Mouse (Mus musculus): ENCODE measurements around the gene Mthfd1. TPM values are rescaled to one million over a fixed set of nuclear protein-coding genes. Genes with fewer than 3 reads are reported as not detected.

Gene Mthfd1
- total and polyA plus RNA-seq, 3 experiments = 110 to 133 (median 112) TPM

GRCm38 (mm10) chr12:76278209-76278608 lies 23.1 kb downstream of the Mthfd1 start:
- TF ChIP-seq BHLHE40 (IDR thresholded peaks at IDR 0.05; ENCODE audit: low read depth, low read length) = no peak
- TF ChIP-seq MAX (IDR thresholded peaks at IDR 0.05; ENCODE audit: low read length) = no peak
- TF ChIP-seq POLR2A (IDR thresholded peaks at IDR 0.05; ENCODE audit: low read depth, low read length) = no peak
- TF ChIP-seq UBTF (IDR thresholded peaks at IDR 0.05; ENCODE audit: low read depth, low read length) = no peak
- no peak for TF ChIP-seq USF2 (conservative IDR thresholded peaks at IDR 0.05; ENCODE audit: low read depth, low read length)
- TF ChIP-seq NRF1 (IDR thresholded peaks at IDR 0.05; ENCODE audit: low read depth, low read length) = no peak
- TF ChIP-seq ETS1 (conservative IDR thresholded peaks at IDR 0.05; ENCODE audit: low read depth, low read length) = no peak
- no peak for TF ChIP-seq CHD1 (IDR thresholded peaks at IDR 0.05; ENCODE audit: low read depth, low read length)
- TF ChIP-seq ELF1 (IDR thresholded peaks at IDR 0.05; ENCODE audit: low read depth, low read length) = no peak
- no peak for TF ChIP-seq JUN (IDR thresholded peaks at IDR 0.05; ENCODE audit: insufficient read depth, low read depth, low read length)
- TF ChIP-seq POLR2AphosphoS2 (IDR thresholded peaks at IDR 0.05; ENCODE audit: low read depth, low read length) = no peak
- no peak for TF ChIP-seq MEF2A (IDR thresholded peaks at IDR 0.05; ENCODE audit: borderline replicate concordance, low read depth, low read length)
- TF ChIP-seq GABPA (IDR thresholded peaks at IDR 0.05; ENCODE audit: insufficient replicate concordance, low read depth, low read length) = no peak
- TF ChIP-seq SIN3A (IDR thresholded peaks at IDR 0.05; ENCODE audit: low read length) = no peak
- TF ChIP-seq SMC3 (IDR thresholded peaks at IDR 0.05; ENCODE audit: low read depth, low read length) = no peak
- peaks cover 61 to 100% of the 10 kb centered on the region in 2 experiments for H3K36me3 ChIP-seq (replicated peaks in 1 of 2; ENCODE audit: control insufficient read depth in 1 of 2, insufficient read depth in 1 of 2, low read length in 1 of 2)
- H3K4me2 ChIP-seq (ENCODE audit: insufficient read depth, low read depth, poor library complexity, severe bottlenecking) = no peak overlapping the region
- dilution Hi-C loops (cut with MboI; ENCODE audit: extremely low pct_ligation_motif_present, extremely low pct_unique_long_range_greater_than_20kb, low sequenced_read_pairs) = no loop called here
- no peak overlapping the region for H3K4me3 ChIP-seq (replicated peaks in 1 of 3; ENCODE audit: low read depth in 2 of 3, low read length in 2 of 3, poor library complexity in 1 of 3)
- H3K79me2 ChIP-seq (replicated peaks; ENCODE audit: control insufficient read depth, extremely low read depth, insufficient read depth, poor library complexity, severe bottlenecking) = peaks cover 3% of the 10 kb centered on the region; the same call in 1 of the 2 replicates
- no peak overlapping the region for H3K9ac ChIP-seq (ENCODE audit: insufficient read depth, low read depth)
- no peaks in the 10 kb centered on the region for H3K4me1 ChIP-seq (ENCODE audit: control insufficient read depth in 1 of 2, insufficient read depth in 2 of 2)
- H3K9me3 ChIP-seq (replicated peaks; ENCODE audit: low read length) = no peaks in the 10 kb centered on the region
- no peak for DNase-seq (ENCODE audit: extremely low read depth)
- H3K27me3 ChIP-seq (replicated peaks) = no peaks in the 10 kb centered on the region
- in situ Hi-C loops (cut with MboI; ENCODE audit: low pct_ligation_motif_present, low pct_unique_long_range_greater_than_20kb, low sequenced_read_pairs) = no loop called here
- H3K27ac ChIP-seq (ENCODE audit: insufficient read depth, low read depth) = no peak overlapping the region

GRCm38 (mm10) chr12:76280556-76280955 lies 25.5 kb downstream of the Mthfd1 start:
- dilution Hi-C loops (cut with MboI; ENCODE audit: extremely low pct_ligation_motif_present, extremely low pct_unique_long_range_greater_than_20kb, low sequenced_read_pairs) = no loop called here
- in situ Hi-C loops (cut with MboI; ENCODE audit: low pct_ligation_motif_present, low pct_unique_long_range_greater_than_20kb, low sequenced_read_pairs) = no loop called here
- H3K9ac ChIP-seq (ENCODE audit: insufficient read depth, low read depth) = no peak overlapping the region
- H3K4me1 ChIP-seq (ENCODE audit: control insufficient read depth in 1 of 2, insufficient read depth in 2 of 2) = no peaks in the 10 kb centered on the region
- H3K36me3 ChIP-seq (replicated peaks in 1 of 2; ENCODE audit: control insufficient read depth in 1 of 2, insufficient read depth in 1 of 2, low read length in 1 of 2) = peaks cover 75 to 99% of the 10 kb centered on the region in 2 experiments
- no peaks in the 10 kb centered on the region for H3K9me3 ChIP-seq (replicated peaks; ENCODE audit: low read length)
- no peaks in the 10 kb centered on the region for H3K27me3 ChIP-seq (replicated peaks)
- no peak overlapping the region for H3K4me3 ChIP-seq (replicated peaks in 1 of 3; ENCODE audit: low read depth in 2 of 3, low read length in 2 of 3, poor library complexity in 1 of 3)
- H3K79me2 ChIP-seq (replicated peaks; ENCODE audit: control insufficient read depth, extremely low read depth, insufficient read depth, poor library complexity, severe bottlenecking) = peaks cover 3% of the 10 kb centered on the region; the same call in 1 of the 2 replicates
- TF ChIP-seq HCFC1 (IDR thresholded peaks at IDR 0.05; ENCODE audit: low read depth, low read length) = no peak
- TF ChIP-seq GABPA (IDR thresholded peaks at IDR 0.05; ENCODE audit: insufficient replicate concordance, low read depth, low read length) = no peak
- no peak for TF ChIP-seq PAX5 (IDR thresholded peaks at IDR 0.05; ENCODE audit: low read length)
- TF ChIP-seq CTCF (conservative IDR thresholded peaks at IDR 0.05 in 1 of 2, IDR thresholded peaks at IDR 0.05 in 1 of 2; ENCODE audit: low read depth in 2 of 2, low read length in 2 of 2) = no peak
- DNase-seq (ENCODE audit: extremely low read depth) = no peak
- no peak overlapping the region for H3K27ac ChIP-seq (ENCODE audit: insufficient read depth, low read depth)
- H3K4me2 ChIP-seq (ENCODE audit: insufficient read depth, low read depth, poor library complexity, severe bottlenecking) = no peak overlapping the region

All from CH12.LX (cell line).